In the genomic region with DNA sequence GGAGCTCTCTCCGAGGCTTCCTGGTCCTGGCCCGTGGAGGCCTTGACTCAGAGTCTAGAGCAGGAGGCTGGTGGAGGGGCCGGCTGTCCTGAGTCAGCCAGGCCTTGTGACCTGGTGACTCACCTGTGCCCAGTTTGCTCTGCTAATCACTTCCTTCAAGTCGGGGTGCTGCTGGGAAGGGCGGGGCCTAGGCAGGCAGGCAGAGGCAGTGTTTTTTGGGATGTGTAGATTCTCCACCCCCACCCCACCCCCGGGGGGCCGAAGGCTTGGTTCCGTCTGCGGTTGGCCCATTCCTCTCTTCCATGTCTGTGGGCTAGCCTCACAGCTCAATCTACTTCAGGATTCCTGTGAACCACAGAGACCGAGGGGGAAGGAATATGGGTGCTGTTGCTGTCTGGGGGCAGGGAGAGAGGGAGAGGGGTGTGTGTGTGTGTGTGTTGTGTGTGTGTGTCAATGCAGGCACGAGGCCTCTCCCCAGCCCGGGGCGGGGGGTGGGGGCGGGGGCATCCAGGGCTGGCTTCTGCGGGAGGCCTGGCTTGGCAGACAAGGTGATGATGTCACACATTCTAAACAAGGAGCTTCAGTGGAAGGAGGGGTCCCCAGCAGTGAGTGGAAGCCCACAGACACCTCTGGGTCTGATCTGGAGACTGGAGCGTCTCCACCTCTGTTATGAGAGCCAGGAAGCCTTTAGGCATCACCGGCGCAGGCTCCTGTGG, we compare ENCODE assay signal across 9 mouse cellular contexts. TPM values are rescaled to one million over a fixed set of nuclear protein-coding genes. Genes with fewer than 3 reads are reported as not detected.
A peak's percentile ranks its signal among the peaks of the same experiment; 100 is the strongest.
DNase-seq lines count a peak whose midpoint lies in the region; ATAC-seq and TF ChIP-seq lines count a peak whose summit lies in the region.
"Had no signal": no experiment of that assay in that cellular context is flagged by ENCODE, and none has a peak within 500 bp of the region (broad histone marks: within the 10 kb centered on the region; RNA-seq: fewer than 3 reads in every experiment).

No protein-coding gene starts in this region.

- CTCF ChIA-PET in Patski (lab: Charles Lee), result interaction anchor here (1.0 to 2.0 kb wide), 3 partner anchors 19 to 47 kb away, joined by 3 to 5 read pairs (median 4); a partner anchor contains a TSS

- in situ Hi-C loops in Patski (cut with MboI; ENCODE audit: low pct_unique_long_range_greater_than_20kb), result no loop called here

- no peaks in the 10 kb centered on the region for H3K79me2 ChIP-seq in liver, adult 2 months (ENCODE audit: control insufficient read depth, insufficient read depth, low read length)

- H3K4me3 ChIP-seq in liver, adult 2 months (ENCODE audit: insufficient read depth, low read depth, low read length), result peak overlapping the region; percentile 35
- no peak overlapping the region for H3K4me3 ChIP-seq in liver, embryonic 11.5 days (ENCODE audit: low read depth, low read length)
- H3K4me3 ChIP-seq in embryonic fibroblast, embryonic 13.5 days (ENCODE audit: insufficient read depth, low read length), result no peak overlapping the region
- no peak overlapping the region for H3K4me3 ChIP-seq in neural tube, embryonic 13.5 days
- H3K4me3 ChIP-seq: forebrain, embryonic 12.5 days had no signal

- no peaks in the 10 kb centered on the region for H3K36me3 ChIP-seq in liver, adult 2 months (ENCODE audit: control insufficient read depth, insufficient read depth, low read length)
- no peaks in the 10 kb centered on the region for H3K36me3 ChIP-seq in liver, embryonic 11.5 days (ENCODE audit: control insufficient read depth, insufficient read depth, low read length)
- H3K36me3 ChIP-seq in neural tube, embryonic 13.5 days, result no peaks in the 10 kb centered on the region
- H3K36me3 ChIP-seq: forebrain, embryonic 12.5 days had no signal

- no peak for TF ChIP-seq CTCF in liver, adult 2 months (IDR thresholded peaks at IDR 0.05; ENCODE audit: low read depth, low read length)
- no peak for TF ChIP-seq CTCF in Patski (IDR thresholded peaks at IDR 0.05)
- no peak for TF ChIP-seq CTCF in embryonic fibroblast, embryonic 13.5 days (IDR thresholded peaks at IDR 0.05; ENCODE audit: borderline replicate concordance, insufficient read depth, low read length)

- TF ChIP-seq POLR2A in liver, adult 2 months (IDR thresholded peaks at IDR 0.05; ENCODE audit: extremely low read depth, insufficient read depth, low read length), result no peak
- TF ChIP-seq POLR2A in embryonic fibroblast, embryonic 13.5 days (IDR thresholded peaks at IDR 0.05; ENCODE audit: low read depth, low read length), result peak; percentile 25

- H3K4me1 ChIP-seq in liver, adult 2 months (ENCODE audit: control insufficient read depth, insufficient read depth, low read length), result no peaks in the 10 kb centered on the region
- peaks cover 18% of the 10 kb centered on the region for H3K4me1 ChIP-seq in liver, embryonic 11.5 days (replicated peaks; ENCODE audit: control insufficient read depth, insufficient read depth, low read length)
- H3K4me1 ChIP-seq in embryonic fibroblast, embryonic 13.5 days (ENCODE audit: control insufficient read depth, insufficient read depth, low read length), result peaks cover 16% of the 10 kb centered on the region; the same call in 1 of the 2 replicates
- H3K4me1 ChIP-seq in neural tube, embryonic 13.5 days (replicated peaks), result peaks cover 37% of the 10 kb centered on the region

- no peak overlapping the region for H3K27ac ChIP-seq in liver, adult 2 months (replicated peaks; ENCODE audit: insufficient read depth, low read depth, low read length)
- no peak overlapping the region for H3K27ac ChIP-seq in liver, embryonic 11.5 days (ENCODE audit: low read depth, low read length)
- peak overlapping the region; percentile 59 for H3K27ac ChIP-seq in embryonic fibroblast, embryonic 13.5 days (ENCODE audit: insufficient read depth, low read length)
- H3K27ac ChIP-seq in neural tube, embryonic 13.5 days (replicated peaks), result no peak overlapping the region
- H3K27ac ChIP-seq: forebrain, embryonic 12.5 days had no signal

- WGBS in liver, adult 2 months, result 65% methylated on average over 18 of the region's 18 CpGs
- 40% methylated on average over 18 of the region's 18 CpGs for WGBS in liver, embryonic 11.5 days
- WGBS in neural tube, embryonic 13.5 days, result 50% methylated on average over 17 of the region's 18 CpGs

- no peaks in the 10 kb centered on the region for H3K9me3 ChIP-seq in liver, embryonic 11.5 days (ENCODE audit: control insufficient read depth, low read length)
- no peaks in the 10 kb centered on the region for H3K9me3 ChIP-seq in neural tube, embryonic 13.5 days
- H3K9me3 ChIP-seq: forebrain, embryonic 12.5 days had no signal

- no peak for ATAC-seq in liver, embryonic 11.5 days (replicated peaks; ENCODE audit: low FRiP score)
- ATAC-seq in Patski, result peak; percentile 70
- no peak for ATAC-seq in neural tube, embryonic 13.5 days (ENCODE audit: low read depth)

- POLR2A ChIA-PET in Patski (lab: Charles Lee), result interaction anchor here (0.6 to 3.6 kb wide), 7 partner anchors 12 to 162 kb away, joined by 3 to 21 read pairs (median 3); a partner anchor contains a TSS

- no peaks in the 10 kb centered on the region for H3K27me3 ChIP-seq in liver, adult 2 months (ENCODE audit: control insufficient read depth, insufficient read depth, low read length)
- H3K27me3 ChIP-seq in liver, embryonic 11.5 days (replicated peaks; ENCODE audit: control insufficient read depth, insufficient read depth, low read length), result no peaks in the 10 kb centered on the region
- no peaks in the 10 kb centered on the region for H3K27me3 ChIP-seq in Patski
- H3K27me3 ChIP-seq in neural tube, embryonic 13.5 days, result no peaks in the 10 kb centered on the region

- H3K4me2 ChIP-seq in liver, embryonic 11.5 days, result no peak overlapping the region
- H3K4me2 ChIP-seq in neural tube, embryonic 13.5 days, result no peak overlapping the region
- H3K4me2 ChIP-seq: forebrain, embryonic 12.5 days had no signal

- DNase-seq in liver, adult 2 months (ENCODE audit: extremely low read depth, low read depth, low spot score), result no peak
- no peak for DNase-seq in liver, embryonic 11.5 days (ENCODE audit: low spot score)
- DNase-seq in Patski (ENCODE audit: low read depth, low spot score), result peak; percentile 89
- no peak for DNase-seq in spleen, adult 18-20 months
- no peak for DNase-seq in spleen, postnatal 36 days (ENCODE audit: low spot score in 2 of 2)
- DNase-seq: kidney, adult 18-20 months had no signal

- no peak overlapping the region for H3K9ac ChIP-seq in liver, adult 2 months (ENCODE audit: low read depth, low read length)
- H3K9ac ChIP-seq in liver, embryonic 11.5 days (ENCODE audit: low read depth, low read length), result no peak overlapping the region
- 0 out of 2 replicates have a peak overlapping the region, but pooled peaks have one; percentile 8 for H3K9ac ChIP-seq in neural tube, embryonic 13.5 days
- H3K9ac ChIP-seq: forebrain, embryonic 12.5 days had no signal

RNA-seq across cellular contexts. Expression of a gene that starts 9.7 kb away (rescaled TPM):
- total RNA-seq in liver, adult 2 months (2014; rRNA removed), result 5.1 and 5.6 TPM in 2 replicates
- 21.6 and 23.1 TPM in 2 replicates for polyA plus RNA-seq in liver, adult 2 months (2012; rRNA removed)
- polyA plus RNA-seq in liver, embryonic 11.5 days (2014; fragmentation: Nextera tagmentation; extraction: Ambion mirVana), result 10.8 and 11.3 TPM in 2 replicates
- polyA plus RNA-seq in Patski (2021), result 96.7 TPM
- 106 and 114 TPM in 2 replicates for polyA plus RNA-seq in embryonic fibroblast, embryonic 13.5 days (2011; ENCODE audit: insufficient read length, low read depth, missing spikeins)
- 2.8 and 3.3 TPM in 2 replicates for polyA plus RNA-seq in neural tube, embryonic 13.5 days (2015; fragmentation: Nextera tagmentation; extraction: Ambion mirVana)

RNA-seq across cellular contexts. Expression of a gene that starts 18.6 kb away (rescaled TPM):
- total RNA-seq in liver, adult 2 months (2014; rRNA removed), result 1.1 and 1.5 TPM in 2 replicates
- 0.76 and 1.0 TPM in 2 replicates for polyA plus RNA-seq in liver, adult 2 months (2012; rRNA removed)
- 1.8 and 2.0 TPM in 2 replicates for polyA plus RNA-seq in liver, embryonic 11.5 days (2014; fragmentation: Nextera tagmentation; extraction: Ambion mirVana)
- 88.6 TPM for polyA plus RNA-seq in Patski (2021)
- polyA plus RNA-seq in embryonic fibroblast, embryonic 13.5 days (2011; ENCODE audit: insufficient read length, low read depth, missing spikeins), result 15.7 and 31.1 TPM in 2 replicates
- 1.4 and 1.5 TPM in 2 replicates for polyA plus RNA-seq in neural tube, embryonic 13.5 days (2015; fragmentation: Nextera tagmentation; extraction: Ambion mirVana)
